Mouse (Mus musculus) heart, adult 2 months (tissue): ENCODE results near the gene Gm45194. TPM values are rescaled to one million over a fixed set of nuclear protein-coding genes. Genes with fewer than 3 reads are reported as not detected.

ENCODE experiments used
- DNase-seq, 2 experiments: peaks; one replicate each; pipeline ENCODE4 v3.0.0; 2021
- H3K27ac ChIP-seq: fragments of 200-600 bp; 2 replicates; pipeline ENCODE4 v1.8.1; 2022
- H3K27me3 ChIP-seq: fragments of 200-500 bp; 2 replicates; pipeline ENCODE4 v1.6.1; 2012; ENCODE audit warnings: mild to moderate bottlenecking, low read length, inconsistent platforms, mixed read lengths; ENCODE audit not compliant: control insufficient read depth, insufficient read depth
- H3K36me3 ChIP-seq: fragments of 200-500 bp; 2 replicates; pipeline ENCODE4 v1.6.1; 2012; ENCODE audit warnings: low read length, inconsistent platforms; ENCODE audit not compliant: control insufficient read depth, insufficient read depth
- H3K4me1 ChIP-seq: fragments of 200-500 bp; 2 replicates; pipeline ENCODE4 v1.6.1; 2011; ENCODE audit warnings: low read length; ENCODE audit not compliant: control insufficient read depth, insufficient read depth
- H3K4me3 ChIP-seq: fragments of 200-600 bp; 2 replicates; pipeline ENCODE4 v1.8.1; 2022
- H3K79me2 ChIP-seq: fragments of 200-500 bp; replicated peaks from 2 replicates; pipeline ENCODE4 v1.6.1; 2012; ENCODE audit warnings: mild to moderate bottlenecking, inconsistent platforms, low read length, moderate library complexity, mixed read lengths; ENCODE audit not compliant: control insufficient read depth, insufficient read depth
- H3K9ac ChIP-seq: fragments of 200-500 bp; 2 replicates; pipeline ENCODE4 v1.6.1; 2012; ENCODE audit warnings: low read depth, mild to moderate bottlenecking, control low read depth, inconsistent platforms, low read length, mixed read lengths
- CTCF ChIP-seq: fragments of 200-600 bp; IDR thresholded peaks from 2 replicates; pipeline ENCODE4 v1.8.1; 2022; ENCODE audit warnings: antibody characterized with exemption, mild to moderate bottlenecking, moderate library complexity
- EP300 ChIP-seq: fragments of 200-500 bp; IDR thresholded peaks from 2 replicates; pipeline ENCODE4 v1.6.1; 2011; ENCODE audit warnings: low read depth, low read length, control low read depth; ENCODE audit not compliant: insufficient read depth
- POLR2A ChIP-seq: fragments of 200-500 bp; IDR thresholded peaks from 2 replicates; pipeline ENCODE4 v1.6.1; 2011; ENCODE audit warnings: mild to moderate bottlenecking, low read depth, low read length, control low read depth; ENCODE audit not compliant: insufficient read depth
- WGBS: fragments of 180-500 bp; shearing (Covaris S2); methylation state at CpG from one replicate; pipeline ENCODE4 v1.1.7; 2018; 5-methylcytosine and 5-hydroxymethylcytosine counted together
- intact Hi-C: fragments of 180-260 bp; cut with DNase I; formaldehyde crosslinking; loops from one replicate; pipeline ENCODE4 v1.15.1; 2025
- polyA plus RNA-seq: library from polyadenylated mRNA; depleted of rRNA; stranded (reverse); fragments of >200 nt; gene quantifications from 2 replicates; pipeline ENCODE4 v1.2.3, GENCODE M21; 2012
- total RNA-seq, 2 experiments: library from RNA; stranded (reverse); gene quantifications; 2 replicates each; pipeline ENCODE4 v1.2.3; 2021

Gm45194 gene
- total and polyA plus RNA-seq, 3 experiments, result not detected

GRCm38 (mm10) chrX:111960909-111961308 lies 69.7 kb downstream of the Gm45194 start:
- Histone ChIP-seq H3K4me3 (no peak overlapping the region), H3K79me2 (no peaks in the 10 kb centered on the region), H3K9ac (no peak overlapping the region), H3K4me1 (no peaks in the 10 kb centered on the region), H3K36me3 (no peaks in the 10 kb centered on the region), H3K27ac (no peak overlapping the region), H3K27me3 (no peaks in the 10 kb centered on the region)
- TF ChIP-seq EP300, result no peak
- TF ChIP-seq POLR2A, result no peak
- no peak for TF ChIP-seq CTCF
- no peak for DNase-seq
- intact Hi-C loops, result no loop called here
- WGBS, result 33% methylated on average over 4 of the region's 4 CpGs

GRCm38 (mm10) chrX:111999661-112000060 lies 108.5 kb downstream of the Gm45194 start:
- Histone ChIP-seq H3K27ac (no peak overlapping the region), H3K27me3 (no peaks in the 10 kb centered on the region), H3K4me1 (no peaks in the 10 kb centered on the region), H3K36me3 (no peaks in the 10 kb centered on the region), H3K9ac (no peak overlapping the region), H3K79me2 (no peaks in the 10 kb centered on the region), H3K4me3 (no peak overlapping the region)
- TF ChIP-seq POLR2A (no peak), EP300 (no peak), CTCF (no peak)
- intact Hi-C loops, result no loop called here
- WGBS, result 16% methylated on average over 1 of the region's 1 CpGs
- no peak for DNase-seq

DNA sequence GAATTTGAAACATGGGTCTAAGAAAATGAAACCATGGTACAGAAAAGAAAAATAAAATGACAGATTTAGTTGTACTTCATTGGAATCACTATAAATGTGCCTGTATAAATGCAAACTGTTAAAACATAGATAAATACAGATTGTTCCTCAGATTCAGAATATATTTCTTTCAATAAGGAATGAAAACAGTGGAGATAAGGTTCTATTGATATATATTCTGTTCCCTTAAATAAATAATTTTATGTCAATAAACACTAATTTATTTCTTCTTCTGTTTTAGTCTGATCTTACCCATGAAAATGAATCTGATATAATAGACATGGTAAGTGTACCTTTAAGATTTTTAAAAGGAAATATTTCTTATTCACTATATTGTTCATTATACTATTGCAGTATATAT lies 119.5 kb downstream of the Gm45194 start, which contains the start of gene Tex16:
Gene Tex16, plus strand, starts transcription at position 301 of the 400 bp plus-strand sequence.
- Histone ChIP-seq H3K9ac (no peak within 1 kb of the TSS), H3K4me1 (no peaks in the 10 kb centered on the region), H3K36me3 (no peaks in the 10 kb centered on the region), H3K4me3 (no peak within 1 kb of the TSS), H3K27ac (no peak within 1 kb of the TSS), H3K79me2 (no peaks in the 10 kb centered on the region), H3K27me3 (no peaks in the 10 kb centered on the region)
- TF ChIP-seq CTCF, result no peak
- TF ChIP-seq EP300, result no peak
- no peak for TF ChIP-seq POLR2A
- DNase-seq, result no peak
- intact Hi-C loops, result no loop called here

DNA sequence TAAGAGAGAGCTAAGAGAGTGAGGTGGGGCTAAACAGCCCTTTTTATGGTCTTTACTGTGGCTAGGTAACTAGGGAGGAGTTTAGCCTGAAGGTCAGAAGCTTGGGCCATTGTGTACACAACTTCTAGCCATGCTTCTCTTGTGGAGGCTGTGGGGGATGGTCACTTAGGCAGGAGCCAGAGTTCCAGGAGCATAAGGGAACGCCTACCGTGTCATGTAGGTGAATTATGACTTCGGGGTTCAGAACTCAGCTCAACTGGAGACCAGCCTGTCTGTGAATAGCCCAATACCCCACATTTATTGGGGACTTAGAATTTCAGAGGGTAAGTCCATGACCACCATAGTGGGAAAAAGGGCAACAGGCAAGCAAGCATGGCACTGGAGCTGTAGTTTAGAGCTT lies 347.6 kb downstream of the Gm45194 start, which contains the start of gene 4933403O08Rik:
Gene 4933403O08Rik, plus strand, starts transcription at position 301 of the 400 bp plus-strand sequence.
- Histone ChIP-seq H3K9ac (no peak within 1 kb of the TSS), H3K36me3 (no peaks in the 10 kb centered on the region), H3K4me1 (no peaks in the 10 kb centered on the region), H3K4me3 (no peak within 1 kb of the TSS), H3K27ac (no peak within 1 kb of the TSS), H3K27me3 (no peaks in the 10 kb centered on the region), H3K79me2 (no peaks in the 10 kb centered on the region)
- intact Hi-C loops, result no loop called here
- 83% methylated on average over 3 of the region's 3 CpGs for whole genome bisulfite sequencing
- no peak for DNase-seq
- no peak for TF ChIP-seq POLR2A
- TF ChIP-seq EP300, result no peak
- TF ChIP-seq CTCF, result no peak

- Histone ChIP-seq H3K27ac (no peak overlapping the region), H3K4me1 (no peaks in the 10 kb centered on the region), H3K79me2 (no peaks in the 10 kb centered on the region), H3K4me3 (no peak overlapping the region), H3K27me3 (no peaks in the 10 kb centered on the region), H3K36me3 (no peaks in the 10 kb centered on the region), H3K9ac (no peak overlapping the region)
- intact Hi-C loops, result no loop called here
- WGBS, result 74% methylated on average over 1 of the region's 1 CpGs
- TF ChIP-seq CTCF (no peak), POLR2A (no peak), EP300 (no peak)
- no peak for DNase-seq
These were observed 351.7 kb downstream of the Gm45194 start for GRCm38 (mm10) chrX:112242916-112243315.

DNA sequence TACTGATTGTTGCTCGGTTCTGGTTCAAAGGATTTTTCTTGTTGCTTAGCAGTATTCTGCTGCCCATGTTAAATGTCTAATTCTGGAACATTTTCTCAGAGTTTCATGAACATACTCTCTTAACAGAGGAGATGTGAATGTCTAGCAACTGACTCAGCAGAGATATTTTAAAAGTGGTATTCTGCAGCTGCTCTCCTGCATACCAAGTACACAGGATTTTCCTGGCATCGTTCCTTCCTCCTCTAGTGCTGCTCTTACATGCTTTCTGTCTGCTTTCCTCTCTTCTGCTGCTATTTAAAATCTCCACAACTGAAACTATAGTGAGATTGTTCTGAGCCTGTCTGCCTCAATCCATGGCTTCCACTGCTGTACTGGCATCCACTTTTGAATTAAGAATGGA lies 364.3 kb downstream of the Gm45194 start:
- TF ChIP-seq POLR2A, result no peak
- TF ChIP-seq CTCF, result no peak
- TF ChIP-seq EP300, result no peak
- no peak overlapping the region for H3K4me3 ChIP-seq
- no peak overlapping the region for H3K9ac ChIP-seq
- 31% methylated on average over 2 of the region's 2 CpGs for WGBS
- H3K4me1 ChIP-seq, result no peaks in the 10 kb centered on the region
- H3K27me3 ChIP-seq, result no peaks in the 10 kb centered on the region
- DNase-seq, result no peak
- no peaks in the 10 kb centered on the region for H3K36me3 ChIP-seq
- no peak overlapping the region for H3K27ac ChIP-seq
- intact Hi-C loops, result no loop called here
- no peaks in the 10 kb centered on the region for H3K79me2 ChIP-seq
